Mouse (Mus musculus) megakaryocyte, embryonic 14.5 days (primary cell): Measurements from ENCODE around the gene Tnnc2. TPM values are rescaled to one million over a fixed set of nuclear protein-coding genes. Genes with fewer than 3 reads are reported as not detected.
A peak's percentile ranks its signal among the peaks of the same experiment; 100 is the strongest.

ENCODE experiments used
- H3K27me3 ChIP-seq: replicated peaks from 2 replicates; pipeline ENCODE3; 2012; ENCODE audit warnings: inconsistent platforms
- H3K36me3 ChIP-seq: replicated peaks from 2 replicates; pipeline ENCODE3; 2012; ENCODE audit warnings: low read length, inconsistent platforms, mixed read lengths
- H3K4me1 ChIP-seq: 2 replicates; pipeline ENCODE4 v1.6.1; 2012; ENCODE audit warnings: inconsistent platforms
- H3K4me3 ChIP-seq: replicated peaks from 2 replicates; pipeline ENCODE3; 2012; ENCODE audit warnings: moderate library complexity, mild to moderate bottlenecking, inconsistent platforms
- H3K9me3 ChIP-seq: 2 replicates; pipeline ENCODE4 v1.6.1; 2012; ENCODE audit warnings: inconsistent platforms
- FLI1 ChIP-seq: IDR thresholded peaks from 2 replicates; pipeline ENCODE4 v1.6.1; 2012; ENCODE audit warnings: low read length, inconsistent platforms, mixed read lengths
- GATA1 ChIP-seq: IDR thresholded peaks from 3 replicates; pipeline ENCODE4 v1.6.1; 2012; ENCODE audit warnings: mixed read lengths, low read length, inconsistent platforms, borderline replicate concordance
- polyA plus RNA-seq: library from polyadenylated mRNA; stranded (reverse); fragments of >175 nt; gene quantifications from 2 replicates; pipeline ENCODE4 v1.2.3, GENCODE M21; 2012; ENCODE audit warnings: low replicate concordance; ENCODE audit not compliant: insufficient read depth

Tnnc2 gene
- polyA plus RNA-seq: not detected in 2 replicates

GRCm38 (mm10) chr2:164779481-164780086 is at the start of gene Tnnc2:
Gene Tnnc2, minus strand, starts transcription at chr2:164779967.
- H3K9me3 ChIP-seq: peaks cover 5% of the 10 kb centered on the region
- H3K36me3 ChIP-seq: no peaks in the 10 kb centered on the region
- peaks cover 59% of the 10 kb centered on the region for H3K27me3 ChIP-seq
- peaks cover 23% of the 10 kb centered on the region for H3K4me1 ChIP-seq
- no peak for TF ChIP-seq GATA1
- no peak for TF ChIP-seq FLI1
- no peak within 1 kb of the TSS for H3K4me3 ChIP-seq

- no peaks in the 10 kb centered on the region for H3K9me3 ChIP-seq
- H3K36me3 ChIP-seq: peaks cover 49% of the 10 kb centered on the region
- peaks cover 3% of the 10 kb centered on the region for H3K27me3 ChIP-seq
- TF ChIP-seq GATA1: no peak
- TF ChIP-seq FLI1: no peak
- H3K4me1 ChIP-seq: peaks cover 54% of the 10 kb centered on the region
- H3K4me3 ChIP-seq: no peak overlapping the region
Observed at GRCm38 (mm10) chr2:164829090-164829489, 49.3 kb upstream of the Tnnc2 start.

- peaks cover 51% of the 10 kb centered on the region for H3K36me3 ChIP-seq
- TF ChIP-seq FLI1: no peak
- no peak for TF ChIP-seq GATA1
Observed at GRCm38 (mm10) chr2:164828437-164828836, 48.7 kb upstream of the Tnnc2 start, which contains the start of gene Spata25. Gene Spata25, minus strand, starts transcription at chr2:164828537.

GRCm38 (mm10) chr2:164827146-164827850 is 47.5 kb upstream of the Tnnc2 start:
- peaks cover 48% of the 10 kb centered on the region for H3K4me1 ChIP-seq
- no peak overlapping the region for H3K4me3 ChIP-seq
- peaks cover 51% of the 10 kb centered on the region for H3K36me3 ChIP-seq
- H3K27me3 ChIP-seq: peaks cover 3% of the 10 kb centered on the region
- TF ChIP-seq GATA1: no peak
- no peak for TF ChIP-seq FLI1
- no peaks in the 10 kb centered on the region for H3K9me3 ChIP-seq

More at GRCm38 (mm10) chr2:164828437-164828836, 48.7 kb upstream of the Tnnc2 start, which contains the start of gene Spata25:
- H3K27me3 ChIP-seq: peaks cover 3% of the 10 kb centered on the region
- H3K9me3 ChIP-seq: no peaks in the 10 kb centered on the region
- peaks cover 54% of the 10 kb centered on the region for H3K4me1 ChIP-seq
- no peak within 1 kb of the TSS for H3K4me3 ChIP-seq

GRCm38 (mm10) chr2:164825521-164825920 is 45.8 kb upstream of the Tnnc2 start:
- H3K4me3 ChIP-seq: no peak overlapping the region
- no peaks in the 10 kb centered on the region for H3K27me3 ChIP-seq
- H3K9me3 ChIP-seq: no peaks in the 10 kb centered on the region
- TF ChIP-seq GATA1 (no peak), FLI1 (no peak)
- peaks cover 68% of the 10 kb centered on the region for H3K36me3 ChIP-seq
- H3K4me1 ChIP-seq: peaks cover 49% of the 10 kb centered on the region

- H3K27me3 ChIP-seq: no peaks in the 10 kb centered on the region
- no peaks in the 10 kb centered on the region for H3K9me3 ChIP-seq
- H3K36me3 ChIP-seq: peaks cover 81% of the 10 kb centered on the region
- peaks cover 47% of the 10 kb centered on the region for H3K4me1 ChIP-seq
- TF ChIP-seq FLI1 (no peak), GATA1 (no peak)
- H3K4me3 ChIP-seq: peak overlapping the region; percentile 99
Observed at GRCm38 (mm10) chr2:164823969-164824368, 44.2 kb upstream of the Tnnc2 start.

GRCm38 (mm10) chr2:164823181-164823585 is 43.4 kb upstream of the Tnnc2 start:
- Histone ChIP-seq H3K36me3 (peaks cover 76% of the 10 kb centered on the region), H3K4me1 (peaks cover 47% of the 10 kb centered on the region), H3K9me3 (no peaks in the 10 kb centered on the region), H3K4me3 (peak overlapping the region; percentile 99), H3K27me3 (no peaks in the 10 kb centered on the region)
- TF ChIP-seq GATA1: no peak
- no peak for TF ChIP-seq FLI1

GRCm38 (mm10) chr2:164822636-164823165 is 42.9 kb upstream of the Tnnc2 start, which contains the start of gene Zswim1:
Gene Zswim1, plus strand, starts transcription at chr2:164822686.
- TF ChIP-seq FLI1 (no peak), GATA1 (no peak)
- H3K36me3 ChIP-seq: peaks cover 76% of the 10 kb centered on the region
- H3K4me1 ChIP-seq: peaks cover 51% of the 10 kb centered on the region
- H3K4me3 ChIP-seq: peak within 1 kb of the TSS; percentile 99
- no peaks in the 10 kb centered on the region for H3K27me3 ChIP-seq
- no peaks in the 10 kb centered on the region for H3K9me3 ChIP-seq

GRCm38 (mm10) chr2:164821060-164821459 is 41.3 kb upstream of the Tnnc2 start:
- TF ChIP-seq GATA1 (no peak), FLI1 (no peak)
- Histone ChIP-seq H3K9me3 (no peaks in the 10 kb centered on the region), H3K4me3 (no peak overlapping the region), H3K4me1 (peaks cover 51% of the 10 kb centered on the region), H3K27me3 (no peaks in the 10 kb centered on the region), H3K36me3 (peaks cover 68% of the 10 kb centered on the region)

GRCm38 (mm10) chr2:164817703-164818102 is 37.9 kb upstream of the Tnnc2 start:
- TF ChIP-seq FLI1: no peak
- no peak for TF ChIP-seq GATA1
- no peaks in the 10 kb centered on the region for H3K9me3 ChIP-seq
- H3K4me1 ChIP-seq: peaks cover 38% of the 10 kb centered on the region
- no peak overlapping the region for H3K4me3 ChIP-seq
- peaks cover 74% of the 10 kb centered on the region for H3K36me3 ChIP-seq
- H3K27me3 ChIP-seq: no peaks in the 10 kb centered on the region
